Mouse (Mus musculus) neural tube, embryonic 14.5 days (tissue): ENCODE measurements at regions not wholly inside any gene's neighbourhood (a gene's known extent, or its start where the extent isn't known, plus 50 kb on each side); places are given as distances from the start of the nearest gene placed in this dataset.

Source experiments
- ATAC-seq: fragments of 200-750 bp; cut with Nextera tagmentation; 2 replicates; pipeline ENCODE4 v1.8.0; 2017; ENCODE audit warnings: low read depth, mild to moderate bottlenecking, moderate TSS enrichment, moderate library complexity
- H3K27ac ChIP-seq: fragments of 300-500 bp; sonication (generic); 2 replicates; pipeline ENCODE4 v1.5.1; 2014; ENCODE audit warnings: low read depth, mild to moderate bottlenecking, control low read depth, low read length, moderate library complexity, mixed read lengths
- H3K27me3 ChIP-seq: fragments of 300-500 bp; sonication (generic); 2 replicates; pipeline ENCODE4 v1.6.1; 2014; ENCODE audit warnings: low read length; ENCODE audit not compliant: control insufficient read depth, insufficient read depth
- H3K36me3 ChIP-seq: fragments of 300-500 bp; sonication (generic); 2 replicates; pipeline ENCODE4 v1.6.1; 2014; ENCODE audit warnings: low read length, mixed read lengths; ENCODE audit not compliant: control insufficient read depth, insufficient read depth
- H3K4me1 ChIP-seq: fragments of 300-500 bp; sonication (generic); 2 replicates; pipeline ENCODE4 v1.6.1; 2014; ENCODE audit warnings: low read length; ENCODE audit not compliant: control insufficient read depth, insufficient read depth
- H3K4me2 ChIP-seq: fragments of 300-500 bp; sonication (generic); 2 replicates; pipeline ENCODE4 v1.6.1; 2014; ENCODE audit warnings: mild to moderate bottlenecking, low read depth, low read length, control low read depth
- H3K4me3 ChIP-seq: fragments of 300-500 bp; sonication (generic); 2 replicates; pipeline ENCODE4 v1.5.1; 2014; ENCODE audit warnings: low read depth, low read length, control low read depth, mixed read lengths
- H3K9ac ChIP-seq: fragments of 300-500 bp; sonication (generic); replicated peaks from 2 replicates; pipeline ENCODE4 v1.6.1; 2014; ENCODE audit warnings: low read depth, mild to moderate bottlenecking, control low read depth, low read length, mixed read lengths
- H3K9me3 ChIP-seq: fragments of 300-500 bp; sonication (generic); 2 replicates; pipeline ENCODE4 v1.6.1; 2016; ENCODE audit warnings: low read length; ENCODE audit not compliant: control insufficient read depth
- WGBS: fragments of 180-500 bp; shearing (Covaris S2); extraction: QIAGEN DNeasy Blood & Tissue Kit; methylation state at CpG from one replicate; pipeline ENCODE4 v1.1.7; 2014; 5-methylcytosine and 5-hydroxymethylcytosine counted together

DNA sequence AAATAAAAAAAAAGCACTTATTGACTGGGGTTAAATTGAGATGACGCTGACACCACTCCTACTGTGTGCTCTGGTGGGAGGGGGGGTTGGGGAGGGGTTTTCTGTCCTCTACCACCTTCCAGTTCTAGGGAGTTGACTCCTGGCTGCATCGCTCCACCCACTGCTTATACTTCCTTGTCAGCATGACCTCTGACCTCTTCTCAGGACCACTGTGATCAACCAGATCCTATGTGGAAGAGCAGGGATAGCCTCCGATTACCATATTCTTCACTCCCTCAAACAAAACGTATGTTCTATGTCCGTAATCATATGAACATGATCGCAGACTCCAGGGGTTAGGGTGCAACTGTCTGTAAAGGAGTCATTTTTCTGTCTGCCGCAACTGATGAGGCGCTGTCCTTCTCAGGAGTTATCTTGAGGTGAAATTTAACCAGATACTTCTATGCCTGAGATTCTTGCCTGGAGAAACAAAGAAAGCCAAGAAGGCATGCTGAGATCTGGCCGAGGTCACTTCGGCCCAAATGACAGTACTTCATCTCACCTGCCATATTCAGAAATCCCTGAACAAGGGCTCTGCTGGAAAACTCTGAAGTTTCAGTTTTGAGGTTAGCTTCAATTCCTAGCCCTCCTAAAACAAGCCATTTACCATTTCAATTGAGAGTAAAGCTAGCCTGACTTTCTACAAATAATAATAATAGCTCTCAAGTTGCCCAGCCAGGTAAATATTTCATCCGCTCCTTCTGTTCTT, 160.3 kb upstream of the Tll1 start:
- 65% methylated on average over 11 of the region's 11 CpGs for WGBS
- no peak overlapping the region for H3K4me3 ChIP-seq
- no peak overlapping the region for H3K4me2 ChIP-seq
- H3K27me3 ChIP-seq = no peaks in the 10 kb centered on the region
- H3K27ac ChIP-seq = no peak overlapping the region
- H3K9ac ChIP-seq = no peak overlapping the region
- no peaks in the 10 kb centered on the region for H3K9me3 ChIP-seq
- no peak for ATAC-seq
- H3K36me3 ChIP-seq = no peaks in the 10 kb centered on the region
- no peaks in the 10 kb centered on the region for H3K4me1 ChIP-seq

DNA sequence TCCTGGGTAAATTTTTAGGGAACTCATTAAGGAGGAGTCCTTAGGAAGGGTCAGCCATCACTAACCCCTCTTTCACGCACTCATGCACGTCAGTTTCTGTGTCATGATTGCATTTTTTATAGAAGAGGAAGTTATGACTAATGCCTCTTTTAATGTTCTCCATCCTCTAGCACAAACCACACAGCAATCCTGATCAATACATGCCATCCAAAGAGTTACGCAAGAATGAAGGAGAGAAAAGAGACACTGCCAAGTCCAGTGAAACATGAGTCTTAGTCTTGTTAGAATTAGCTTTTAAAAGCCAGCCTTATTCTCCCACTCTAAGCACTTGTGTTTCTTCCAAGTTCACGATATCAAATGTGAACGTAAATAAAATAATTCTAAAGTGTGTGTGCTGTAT, 151.0 kb upstream of the Tll1 start:
- Histone ChIP-seq H3K4me2 (no peak overlapping the region), H3K4me1 (no peaks in the 10 kb centered on the region), H3K9ac (no peak overlapping the region), H3K4me3 (no peak overlapping the region), H3K27ac (no peak overlapping the region), H3K36me3 (no peaks in the 10 kb centered on the region), H3K27me3 (no peaks in the 10 kb centered on the region), H3K9me3 (no peaks in the 10 kb centered on the region)
- WGBS = 86% methylated on average over 5 of the region's 5 CpGs
- no peak for ATAC-seq

DNA sequence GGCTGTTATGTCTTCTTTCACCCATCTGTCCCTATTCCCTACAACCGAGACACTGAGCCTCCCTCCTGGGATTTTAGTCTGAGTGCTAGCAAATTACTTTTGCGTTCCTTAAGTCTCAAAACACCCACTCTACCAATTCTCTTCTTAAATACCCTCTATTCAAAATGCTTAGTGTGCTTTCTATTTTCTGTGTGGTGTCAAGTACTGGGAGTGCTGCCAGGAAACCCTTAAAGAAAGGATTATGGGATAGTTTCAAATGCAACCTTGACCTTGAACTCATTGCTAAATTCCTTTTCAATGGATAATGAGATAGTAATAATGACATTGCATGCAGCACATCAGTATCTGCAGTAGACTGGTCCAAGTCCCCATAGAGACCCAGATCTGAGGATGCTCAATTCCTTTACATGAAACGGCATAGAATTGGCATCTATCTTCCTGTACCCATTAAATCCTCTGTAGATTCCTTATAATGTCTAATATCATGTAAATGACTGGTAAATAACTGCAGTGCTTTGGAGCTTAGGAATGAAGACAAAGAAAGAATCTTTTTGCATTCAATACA, 142.1 kb upstream of the Tll1 start:
- WGBS = 51% methylated on average over 3 of the region's 3 CpGs
- no peaks in the 10 kb centered on the region for H3K27me3 ChIP-seq
- H3K9ac ChIP-seq = no peak overlapping the region
- H3K4me1 ChIP-seq = no peaks in the 10 kb centered on the region
- H3K27ac ChIP-seq = no peak overlapping the region
- H3K36me3 ChIP-seq = no peaks in the 10 kb centered on the region
- H3K4me3 ChIP-seq = no peak overlapping the region
- ATAC-seq = no peak
- H3K4me2 ChIP-seq = no peak overlapping the region
- no peaks in the 10 kb centered on the region for H3K9me3 ChIP-seq

DNA sequence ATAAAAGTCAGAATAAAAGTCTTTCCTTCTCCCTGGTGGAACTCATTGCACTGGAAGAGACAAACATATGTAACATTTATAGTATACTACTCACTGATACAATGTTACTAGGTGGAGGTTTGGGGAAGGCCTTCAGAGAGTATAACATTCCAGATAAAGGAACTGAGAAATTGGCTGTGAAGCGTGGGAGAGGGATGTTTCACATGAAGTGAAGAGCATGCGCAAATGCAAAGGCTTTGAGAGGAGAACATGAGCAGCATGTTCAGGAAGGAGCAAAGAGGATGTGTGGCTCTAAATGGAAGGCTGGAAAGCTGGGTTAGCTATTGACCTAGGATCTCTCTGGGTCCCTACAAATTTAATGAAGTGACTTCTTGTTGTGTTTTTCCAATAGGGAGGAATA, 141.4 kb upstream of the Tll1 start:
- no peaks in the 10 kb centered on the region for H3K27me3 ChIP-seq
- no peak overlapping the region for H3K9ac ChIP-seq
- H3K4me3 ChIP-seq = no peak overlapping the region
- H3K36me3 ChIP-seq = no peaks in the 10 kb centered on the region
- 83% methylated on average over 2 of the region's 2 CpGs for WGBS
- H3K4me1 ChIP-seq = no peaks in the 10 kb centered on the region
- no peak overlapping the region for H3K4me2 ChIP-seq
- H3K27ac ChIP-seq = no peak overlapping the region
- no peak for ATAC-seq
- H3K9me3 ChIP-seq = no peaks in the 10 kb centered on the region

DNA sequence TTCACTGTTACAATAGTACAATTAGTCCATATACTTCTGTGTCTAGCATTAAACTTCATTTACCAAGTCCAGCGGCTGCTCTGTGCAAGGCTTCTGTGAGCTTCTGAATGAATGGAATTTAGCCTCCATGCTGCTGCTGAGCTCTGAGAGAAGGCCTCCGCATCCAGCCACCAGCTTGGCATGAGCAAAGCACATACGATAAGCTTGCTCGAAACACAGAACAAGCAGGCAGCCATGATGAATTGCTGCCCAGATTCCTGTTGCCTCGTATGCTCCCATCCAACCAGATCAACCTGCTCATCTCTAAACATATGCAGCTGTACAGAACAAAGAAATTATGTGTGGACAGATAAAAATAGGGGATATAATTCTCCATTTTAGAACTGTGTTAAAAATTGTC, 140.4 kb upstream of the Tll1 start:
- Histone ChIP-seq H3K27ac (no peak overlapping the region), H3K4me1 (no peaks in the 10 kb centered on the region), H3K9me3 (no peaks in the 10 kb centered on the region), H3K4me3 (no peak overlapping the region), H3K27me3 (no peaks in the 10 kb centered on the region), H3K36me3 (no peaks in the 10 kb centered on the region), H3K9ac (no peak overlapping the region), H3K4me2 (no peak overlapping the region)
- ATAC-seq = no peak
- 78% methylated on average over 5 of the region's 5 CpGs for WGBS

DNA sequence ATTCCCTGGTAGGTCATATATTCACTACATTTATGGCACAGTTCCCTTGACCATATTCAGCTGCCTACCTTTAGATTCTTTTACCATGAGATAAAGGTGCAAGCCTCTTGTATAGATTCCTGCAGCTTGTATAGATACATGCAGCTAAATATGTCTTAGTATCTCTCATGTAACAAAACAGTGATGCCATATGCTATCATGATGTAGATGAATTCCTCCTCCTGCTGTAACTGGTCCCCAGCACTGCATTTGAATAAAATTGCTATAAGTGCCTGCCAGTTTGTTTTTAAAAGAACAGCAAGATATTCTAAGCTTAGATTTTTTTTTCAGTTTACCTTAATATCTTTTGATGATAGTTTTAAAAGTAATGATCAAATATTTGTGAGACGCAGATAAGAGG, 138.9 kb upstream of the Tll1 start:
- ATAC-seq = no peak
- Histone ChIP-seq H3K4me2 (no peak overlapping the region), H3K36me3 (no peaks in the 10 kb centered on the region), H3K27ac (no peak overlapping the region), H3K9me3 (no peaks in the 10 kb centered on the region), H3K4me1 (no peaks in the 10 kb centered on the region), H3K9ac (no peak overlapping the region), H3K4me3 (no peak overlapping the region), H3K27me3 (no peaks in the 10 kb centered on the region)
- 89% methylated on average over 1 of the region's 1 CpGs for WGBS

DNA sequence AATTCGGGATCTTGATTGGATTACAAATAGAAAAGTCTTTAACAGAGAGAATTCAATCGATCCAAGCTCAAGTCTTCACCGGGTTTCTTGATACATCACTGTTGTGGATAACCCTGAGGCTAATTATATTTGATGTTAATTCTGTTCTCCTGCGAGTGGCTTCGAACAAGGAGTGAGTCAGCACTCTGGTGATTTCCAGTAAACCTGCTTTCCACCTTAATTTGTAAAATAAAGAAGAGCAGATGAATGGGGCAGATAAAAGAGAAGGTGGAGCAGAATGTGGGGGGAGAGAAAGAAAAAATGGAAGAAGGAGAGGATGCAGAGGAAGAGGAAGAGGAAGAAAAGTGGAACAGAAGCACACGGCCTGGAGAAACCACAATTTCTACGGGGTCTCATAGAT, 137.5 kb upstream of the Tll1 start:
- no peaks in the 10 kb centered on the region for H3K27me3 ChIP-seq
- no peaks in the 10 kb centered on the region for H3K36me3 ChIP-seq
- no peaks in the 10 kb centered on the region for H3K4me1 ChIP-seq
- no peak for ATAC-seq
- H3K4me3 ChIP-seq = no peak overlapping the region
- no peak overlapping the region for H3K9ac ChIP-seq
- no peak overlapping the region for H3K27ac ChIP-seq
- H3K9me3 ChIP-seq = no peaks in the 10 kb centered on the region
- WGBS = 82% methylated on average over 7 of the region's 7 CpGs
- no peak overlapping the region for H3K4me2 ChIP-seq

GRCm38 (mm10) chr8:64342397-64342796, 136.3 kb upstream of the Tll1 start:
- Histone ChIP-seq H3K4me1 (no peaks in the 10 kb centered on the region), H3K27me3 (no peaks in the 10 kb centered on the region), H3K27ac (no peak overlapping the region), H3K36me3 (no peaks in the 10 kb centered on the region), H3K4me2 (no peak overlapping the region), H3K4me3 (no peak overlapping the region), H3K9ac (no peak overlapping the region), H3K9me3 (no peaks in the 10 kb centered on the region)
- no peak for ATAC-seq

- H3K27me3 ChIP-seq = no peaks in the 10 kb centered on the region
- H3K4me2 ChIP-seq = no peak overlapping the region
- H3K9ac ChIP-seq = no peak overlapping the region
- no peaks in the 10 kb centered on the region for H3K9me3 ChIP-seq
- H3K4me1 ChIP-seq = no peaks in the 10 kb centered on the region
- 63% methylated on average over 7 of the region's 7 CpGs for WGBS
- no peak overlapping the region for H3K4me3 ChIP-seq
- no peak for ATAC-seq
- H3K27ac ChIP-seq = no peak overlapping the region
- H3K36me3 ChIP-seq = no peaks in the 10 kb centered on the region
These were observed 131.3 kb upstream of the Tll1 start for GRCm38 (mm10) chr8:64337356-64337755.
